Mouse (Mus musculus): ENCODE measurements around the gene Gm7138.
"Not testable (repeated sequence)": the region's sequence is repeated elsewhere in the genome, so short reads cannot be mapped to it uniquely, and the experiment has no call there.

The Gm7138 gene

GRCm38 (mm10) chr10:77776844-77777243 is at the start of gene Gm7138:
TSS of gene Gm7138 (minus strand) at chr10:77776944.
- DNase-seq (ENCODE audit: low read depth, low spot score), result not testable (repeated sequence)

GRCm38 (mm10) chr10:77819203-77819602 is 42.5 kb upstream of the Gm7138 start:
- DNase-seq (ENCODE audit: low read depth, low spot score), result no peak

GRCm38 (mm10) chr10:77818523-77818922 is 41.8 kb upstream of the Gm7138 start:
- no peak for DNase-seq (ENCODE audit: low read depth, low spot score)

GRCm38 (mm10) chr10:77815514-77815913 is 38.8 kb upstream of the Gm7138 start:
- DNase-seq (ENCODE audit: low read depth, low spot score), result peak; percentile 57

GRCm38 (mm10) chr10:77814382-77814781 is 37.6 kb upstream of the Gm7138 start, which contains the start of gene Gm2696:
TSS of gene Gm2696 (plus strand) at chr10:77814682.
- DNase-seq (ENCODE audit: low read depth, low spot score), result no peak

- DNase-seq (ENCODE audit: low read depth, low spot score), result no peak
Observed at GRCm38 (mm10) chr10:77811743-77812142, 35.0 kb upstream of the Gm7138 start, which contains the start of gene Gm9507. TSS of gene Gm9507 (minus strand) at chr10:77811843.

- no peak for DNase-seq (ENCODE audit: low read depth, low spot score)
Observed at GRCm38 (mm10) chr10:77804095-77804494, 27.4 kb upstream of the Gm7138 start.

- DNase-seq (ENCODE audit: low read depth, low spot score), result no peak
Observed at GRCm38 (mm10) chr10:77798921-77799508, 22.3 kb upstream of the Gm7138 start, which contains the start of gene Gm19668. TSS of gene Gm19668 (minus strand) at chr10:77799133.

- DNase-seq (ENCODE audit: low read depth, low spot score), result not testable (repeated sequence)
Observed at GRCm38 (mm10) chr10:77798164-77798920, 21.6 kb upstream of the Gm7138 start.

GRCm38 (mm10) chr10:77797677-77798076 is 20.9 kb upstream of the Gm7138 start:
- DNase-seq (ENCODE audit: low read depth, low spot score), result no peak

GRCm38 (mm10) chr10:77794976-77795375 is 18.2 kb upstream of the Gm7138 start, which contains the start of gene Gm9639:
TSS of gene Gm9639 (minus strand) at chr10:77795076.
- DNase-seq (ENCODE audit: low read depth, low spot score), result no peak

GRCm38 (mm10) chr10:77788621-77789020 is 11.9 kb upstream of the Gm7138 start:
- no peak for DNase-seq (ENCODE audit: low read depth, low spot score)

- not testable (repeated sequence) for DNase-seq (ENCODE audit: low read depth, low spot score)
Observed at GRCm38 (mm10) chr10:77787876-77788275, 11.1 kb upstream of the Gm7138 start, which contains the start of gene Gm7137. TSS of gene Gm7137 (minus strand) at chr10:77788200.

- not testable (repeated sequence) for DNase-seq (ENCODE audit: low read depth, low spot score)
Observed at GRCm38 (mm10) chr10:77783396-77783795, 6.7 kb upstream of the Gm7138 start.

GRCm38 (mm10) chr10:77782442-77782841 is 5.7 kb upstream of the Gm7138 start, which contains the start of gene Gm3250:
TSS of gene Gm3250 (minus strand) at chr10:77782542.
- DNase-seq (ENCODE audit: low read depth, low spot score), result not testable (repeated sequence)

GRCm38 (mm10) chr10:77772142-77772541 is 4.6 kb downstream of the Gm7138 start:
- not testable (repeated sequence) for DNase-seq (ENCODE audit: low read depth, low spot score)

- not testable (repeated sequence) for DNase-seq (ENCODE audit: low read depth, low spot score)
Observed at GRCm38 (mm10) chr10:77771225-77771624, 5.5 kb downstream of the Gm7138 start, which contains the start of gene Gm3238. TSS of gene Gm3238 (minus strand) at chr10:77771325.

- DNase-seq (ENCODE audit: low read depth, low spot score), result no peak
Observed at GRCm38 (mm10) chr10:77769727-77770126, 7.0 kb downstream of the Gm7138 start.

GRCm38 (mm10) chr10:77759582-77759981 is 17.2 kb downstream of the Gm7138 start, which contains the start of gene Gm3233:
TSS of gene Gm3233 (minus strand) at chr10:77759682.
- DNase-seq (ENCODE audit: low read depth, low spot score), result not testable (repeated sequence)

GRCm38 (mm10) chr10:77753448-77753847 is 23.3 kb downstream of the Gm7138 start:
- peak; percentile 6 for DNase-seq (ENCODE audit: low read depth, low spot score)

GRCm38 (mm10) chr10:77752312-77752711 is 24.4 kb downstream of the Gm7138 start:
- DNase-seq (ENCODE audit: low read depth, low spot score), result peak; percentile 7

- DNase-seq (ENCODE audit: low read depth, low spot score), result not testable (repeated sequence)
Observed at GRCm38 (mm10) chr10:77751254-77751653, 25.5 kb downstream of the Gm7138 start, which contains the start of gene Gm9736. TSS of gene Gm9736 (minus strand) at chr10:77751354.
